Mouse (Mus musculus) hindbrain, postnatal 0 days (tissue): ENCODE measurements around the gene Ormdl2. TPM values are rescaled to one million over a fixed set of nuclear protein-coding genes. Genes with fewer than 3 reads are reported as not detected.

Experiments
- ATAC-seq: fragments of 200-750 bp; cut with Nextera tagmentation; 2 replicates; pipeline ENCODE4 v1.8.0; 2017; ENCODE audit warnings: mild to moderate bottlenecking, moderate TSS enrichment, moderate library complexity
- DNase-seq: peaks from one replicate; pipeline ENCODE4 v3.0.0-alpha.2; 2015; ENCODE audit warnings: low spot score
- H3K27ac ChIP-seq: fragments of 300-500 bp; sonication (generic); 2 replicates; pipeline ENCODE4 v1.5.1; 2014; ENCODE audit warnings: mild to moderate bottlenecking
- H3K27me3 ChIP-seq: fragments of 300-500 bp; sonication (generic); 2 replicates; pipeline ENCODE4 v1.6.1; 2014; ENCODE audit warnings: low read length, mixed read lengths; ENCODE audit not compliant: insufficient read depth
- H3K36me3 ChIP-seq: fragments of 300-500 bp; sonication (generic); 2 replicates; pipeline ENCODE4 v1.6.1; 2014; ENCODE audit warnings: low read length, mixed read lengths; ENCODE audit not compliant: insufficient read depth
- H3K4me1 ChIP-seq: fragments of 300-500 bp; sonication (generic); 2 replicates; pipeline ENCODE4 v1.6.1; 2014; ENCODE audit warnings: antibody characterized with exemption, low read length, mixed read lengths; ENCODE audit not compliant: insufficient read depth
- H3K4me2 ChIP-seq: fragments of 300-500 bp; sonication (generic); 2 replicates; pipeline ENCODE4 v1.6.1; 2014; ENCODE audit warnings: low read depth, mild to moderate bottlenecking, low read length, moderate library complexity, mixed read lengths
- H3K4me3 ChIP-seq: fragments of 300-500 bp; sonication (generic); 2 replicates; pipeline ENCODE4 v1.5.1; 2014; ENCODE audit warnings: low read length
- H3K9ac ChIP-seq: fragments of 300-500 bp; sonication (generic); replicated peaks from 2 replicates; pipeline ENCODE4 v1.6.1; 2014; ENCODE audit warnings: mild to moderate bottlenecking, low read length, moderate library complexity, mixed read lengths
- H3K9me3 ChIP-seq: fragments of 300-500 bp; sonication (generic); 2 replicates; pipeline ENCODE4 v1.6.1; 2016; ENCODE audit warnings: low read length, mixed read lengths
- CTCF ChIP-seq: IDR thresholded peaks from 2 replicates; pipeline ENCODE4 v1.5.1; 2016; ENCODE audit warnings: antibody characterized with exemption, control low read depth, low read depth
- WGBS: fragments of 180-500 bp; shearing (Covaris S2); extraction: QIAGEN DNeasy Blood & Tissue Kit; methylation state at CpG from one replicate; pipeline ENCODE4 v1.1.7; 2014; 5-methylcytosine and 5-hydroxymethylcytosine counted together
- polyA plus RNA-seq: library from polyadenylated mRNA; unstranded; fragments of >200 nt; fragmentation: Nextera tagmentation; extraction: Ambion mirVana; gene quantifications from 2 replicates; pipeline ENCODE4 v1.2.1, GENCODE M21; 2015
- total RNA-seq: library from RNA; depleted of rRNA; stranded (reverse); fragments of >200 nt; gene quantifications from 2 replicates; pipeline ENCODE4 v1.2.3, GENCODE M21; 2014; rRNA removed

The Ormdl2 gene
- total and polyA plus RNA-seq, 2 experiments from 2014 or later, result 12.0 to 23.8 TPM

- 97% methylated on average over 2 of the region's 2 CpGs for WGBS
- peak overlapping the region; percentile 59; the same call in 1 of the 2 replicates for H3K27ac ChIP-seq
Measured at GRCm38 (mm10) chr10:128778441-128778840, 43.0 kb downstream of the Ormdl2 start.

DNA sequence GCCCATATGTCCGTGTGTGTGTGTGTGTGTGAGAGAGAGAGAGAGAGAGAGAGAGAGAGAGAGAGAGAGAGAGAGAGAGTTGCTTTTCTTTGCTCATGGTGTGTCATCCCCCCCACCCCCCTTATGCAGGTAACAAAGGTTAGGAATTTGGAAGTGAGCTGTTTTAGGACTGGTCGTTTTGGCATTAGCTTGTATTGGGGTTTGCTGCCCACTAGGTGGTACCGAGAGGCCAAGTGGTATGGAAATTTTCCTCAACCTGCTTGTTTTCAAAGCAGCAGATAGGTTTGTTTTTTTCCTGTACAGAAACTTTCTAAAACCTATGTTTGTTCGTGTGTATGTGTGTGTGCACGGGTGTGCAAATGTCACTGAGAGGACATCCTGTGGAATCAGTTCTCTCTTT, 47.8 kb downstream of the Ormdl2 start:
- H3K9me3 ChIP-seq, result no peaks in the 10 kb centered on the region
- H3K4me3 ChIP-seq, result no peak overlapping the region
- WGBS, result 25% methylated on average over 5 of the region's 5 CpGs
- H3K27ac ChIP-seq, result no peak overlapping the region
- no peak overlapping the region for H3K9ac ChIP-seq
- DNase-seq (peak; percentile 45), ATAC-seq (no peak)
- peak; percentile 63 for TF ChIP-seq CTCF
- no peak overlapping the region for H3K4me2 ChIP-seq
- H3K27me3 ChIP-seq, result no peaks in the 10 kb centered on the region
- H3K4me1 ChIP-seq, result no peaks in the 10 kb centered on the region; the same call in 1 of the 2 replicates
- no peaks in the 10 kb centered on the region for H3K36me3 ChIP-seq

More at GRCm38 (mm10) chr10:128778441-128778840, 43.0 kb downstream of the Ormdl2 start:
- no peak for TF ChIP-seq CTCF
- Histone ChIP-seq H3K36me3 (no peaks in the 10 kb centered on the region), H3K4me3 (no peak overlapping the region), H3K4me1 (no peaks in the 10 kb centered on the region; the same call in 1 of the 2 replicates), H3K9ac (no peak overlapping the region), H3K4me2 (no peak overlapping the region), H3K9me3 (no peaks in the 10 kb centered on the region), H3K27me3 (no peaks in the 10 kb centered on the region)
- ATAC-seq (no peak), DNase-seq (no peak)

DNA sequence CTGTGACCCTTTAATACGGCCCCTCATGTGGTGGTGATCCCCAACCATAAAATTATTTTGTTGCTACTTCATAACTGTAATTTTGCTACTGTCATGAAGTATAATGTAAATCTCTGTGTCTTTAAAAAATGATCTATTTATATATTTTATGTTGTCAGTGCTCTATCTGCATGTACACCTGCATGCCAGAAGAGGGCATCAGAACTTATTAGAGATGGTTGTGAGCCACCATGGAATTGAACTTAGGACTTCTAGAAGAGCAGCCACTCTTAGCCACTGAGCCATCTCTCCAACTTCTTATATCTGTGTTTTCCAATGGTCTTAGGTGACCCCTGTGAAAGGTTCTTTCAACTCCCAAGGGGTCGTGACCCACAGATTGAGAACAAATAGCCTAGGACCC, 48.5 kb downstream of the Ormdl2 start:
- H3K4me3 ChIP-seq, result no peak overlapping the region
- H3K27ac ChIP-seq, result no peak overlapping the region
- H3K27me3 ChIP-seq, result no peaks in the 10 kb centered on the region
- no peak for DNase-seq
- no peaks in the 10 kb centered on the region for H3K9me3 ChIP-seq
- no peak for ATAC-seq
- H3K4me1 ChIP-seq, result no peaks in the 10 kb centered on the region
- H3K4me2 ChIP-seq, result no peak overlapping the region
- no peak overlapping the region for H3K9ac ChIP-seq
- WGBS, result 88% methylated on average over 2 of the region's 2 CpGs
- peak; percentile 43 for TF ChIP-seq CTCF
- no peaks in the 10 kb centered on the region for H3K36me3 ChIP-seq

Other genes starting within 250 kb of the Ormdl2 start
- gene Erbb3, start 232.0 kb downstream of the Ormdl2 start, total RNA-seq, result 1.3 and 1.7 TPM in 2 replicates
- 0.64 and 0.65 TPM in 2 replicates for gene Erbb3, start 232.0 kb downstream of the Ormdl2 start, polyA plus RNA-seq
- 1,199 and 1,407 TPM in 2 replicates for gene Rps26, start 194.9 kb downstream of the Ormdl2 start, total RNA-seq
- gene Rps26, start 194.9 kb downstream of the Ormdl2 start, polyA plus RNA-seq, result 399 and 422 TPM in 2 replicates
- 11.0 and 90.5 TPM in 2 replicates for gene Ikzf4, start 175.7 kb downstream of the Ormdl2 start, total RNA-seq
- gene Ikzf4, start 175.7 kb downstream of the Ormdl2 start, polyA plus RNA-seq, result 8.6 and 9.8 TPM in 2 replicates
- gene Suox, start 147.6 kb downstream of the Ormdl2 start, total RNA-seq, result 15.3 and 15.5 TPM in 2 replicates
- gene Suox, start 147.6 kb downstream of the Ormdl2 start, polyA plus RNA-seq, result 10.3 and 10.9 TPM in 2 replicates
- gene Rab5b, start 125.4 kb downstream of the Ormdl2 start, total RNA-seq, result 108 and 127 TPM in 2 replicates
- 97.5 and 99.7 TPM in 2 replicates for gene Rab5b, start 125.4 kb downstream of the Ormdl2 start, polyA plus RNA-seq
- 0.63 and 1.0 TPM in 2 replicates for gene Pmel, start 117.5 kb downstream of the Ormdl2 start, total RNA-seq
- gene Pmel, start 117.5 kb downstream of the Ormdl2 start, polyA plus RNA-seq, result 1.0 and 1.4 TPM in 2 replicates
- 17.5 and 21.2 TPM in 2 replicates for gene Cdk2, start 116.6 kb downstream of the Ormdl2 start, total RNA-seq
- gene Cdk2, start 116.6 kb downstream of the Ormdl2 start, polyA plus RNA-seq, result 16.6 and 17.7 TPM in 2 replicates
- gene Dgka, start 76.8 kb downstream of the Ormdl2 start, total RNA-seq, result 6.2 and 6.6 TPM in 2 replicates
- gene Dgka, start 76.8 kb downstream of the Ormdl2 start, polyA plus RNA-seq, result 6.2 and 6.7 TPM in 2 replicates
- 45.6 and 47.4 TPM in 2 replicates for gene Pym1, start 73.8 kb downstream of the Ormdl2 start, total RNA-seq
- gene Pym1, start 73.8 kb downstream of the Ormdl2 start, polyA plus RNA-seq, result 51.0 and 51.5 TPM in 2 replicates
- gene Mmp19, start 30.7 kb downstream of the Ormdl2 start, total RNA-seq, result 0.52 and 2.8 TPM in 2 replicates
- 0.59 and 0.61 TPM in 2 replicates for gene Mmp19, start 30.7 kb downstream of the Ormdl2 start, polyA plus RNA-seq
- 28.6 and 30.9 TPM in 2 replicates for gene Dnajc14, start 17.6 kb downstream of the Ormdl2 start, total RNA-seq
- 32.7 and 37.0 TPM in 2 replicates for gene Dnajc14, start 17.6 kb downstream of the Ormdl2 start, polyA plus RNA-seq
- 26.5 and 27.3 TPM in 2 replicates for gene Tmem198b, start 17.3 kb downstream of the Ormdl2 start, total RNA-seq
- gene Tmem198b, start 17.3 kb downstream of the Ormdl2 start, polyA plus RNA-seq, result 18.8 and 18.9 TPM in 2 replicates
- gene Sarnp, start 4.3 kb downstream of the Ormdl2 start, total RNA-seq, result 19.4 and 24.3 TPM in 2 replicates
- gene Sarnp, start 4.3 kb downstream of the Ormdl2 start, polyA plus RNA-seq, result 126 and 143 TPM in 2 replicates
- gene Gdf11, start 70.1 kb upstream of the Ormdl2 start, total RNA-seq, result 15.9 and 18.8 TPM in 2 replicates
- 6.7 and 7.6 TPM in 2 replicates for gene Gdf11, start 70.1 kb upstream of the Ormdl2 start, polyA plus RNA-seq
- 35.2 and 40.9 TPM in 2 replicates for gene Cd63, start 79.3 kb upstream of the Ormdl2 start, total RNA-seq
- 417 and 436 TPM in 2 replicates for gene Cd63, start 79.3 kb upstream of the Ormdl2 start, polyA plus RNA-seq
- gene Rdh5, start 101.2 kb upstream of the Ormdl2 start, total RNA-seq, result 22.6 and 24.8 TPM in 2 replicates
- gene Rdh5, start 101.2 kb upstream of the Ormdl2 start, polyA plus RNA-seq, result 21.0 and 29.2 TPM in 2 replicates
- 70.9 and 97.6 TPM in 2 replicates for gene Bloc1s1, start 102.4 kb upstream of the Ormdl2 start, total RNA-seq
- 292 and 298 TPM in 2 replicates for gene Bloc1s1, start 102.4 kb upstream of the Ormdl2 start, polyA plus RNA-seq
- 29.0 and 30.6 TPM in 2 replicates for gene Itga7, start 112.2 kb upstream of the Ormdl2 start, total RNA-seq
- gene Itga7, start 112.2 kb upstream of the Ormdl2 start, polyA plus RNA-seq, result 15.1 and 16.9 TPM in 2 replicates
- gene Mettl7b, start 139.3 kb upstream of the Ormdl2 start, total RNA-seq, result not detected in 2 replicates
- not detected in 2 replicates for gene Mettl7b, start 139.3 kb upstream of the Ormdl2 start, polyA plus RNA-seq
- not detected in 2 replicates for gene Olfr9, start 167.8 kb upstream of the Ormdl2 start, total RNA-seq
- gene Olfr9, start 167.8 kb upstream of the Ormdl2 start, polyA plus RNA-seq, result not detected in 2 replicates
- gene Olfr763, start 189.1 kb upstream of the Ormdl2 start, total RNA-seq, result not detected in 2 replicates
- gene Olfr763, start 189.1 kb upstream of the Ormdl2 start, polyA plus RNA-seq, result not detected in 2 replicates
- gene Olfr764-ps1, start 218.3 kb upstream of the Ormdl2 start, total RNA-seq, result not detected in 2 replicates
- not detected in 2 replicates for gene Olfr764-ps1, start 218.3 kb upstream of the Ormdl2 start, polyA plus RNA-seq
- not detected in 2 replicates for gene Olfr765, start 228.4 kb upstream of the Ormdl2 start, total RNA-seq
- not detected in 2 replicates for gene Olfr765, start 228.4 kb upstream of the Ormdl2 start, polyA plus RNA-seq
- gene Olfr766-ps1, start 247.3 kb upstream of the Ormdl2 start, total RNA-seq, result not detected in 2 replicates
- not detected in 2 replicates for gene Olfr766-ps1, start 247.3 kb upstream of the Ormdl2 start, polyA plus RNA-seq